Mouse (Mus musculus): ENCODE results near the gene Sorbs1. TPM values are rescaled to one million over a fixed set of nuclear protein-coding genes. Genes with fewer than 3 reads are reported as not detected.

Sorbs1 gene
- polyA plus RNA-seq, 1 experiment from 2014 or later = 59.2 TPM

- H3K4me2 ChIP-seq = no peak overlapping the region
- H3K27me3 ChIP-seq = no peaks in the 10 kb centered on the region
- WGBS = 94% methylated on average over 6 of the region's 6 CpGs
- H3K36me3 ChIP-seq = no peaks in the 10 kb centered on the region; the same call in 1 of the 2 replicates
- no peak overlapping the region for H3K27ac ChIP-seq
- no peaks in the 10 kb centered on the region for H3K4me1 ChIP-seq
- H3K9ac ChIP-seq = no peak overlapping the region
- ATAC-seq (replicated peaks; ENCODE audit: low FRiP score) = no peak
- H3K9me3 ChIP-seq (replicated peaks) = no peaks in the 10 kb centered on the region; the same call in 1 of the 2 replicates
- no peak overlapping the region for H3K4me3 ChIP-seq (replicated peaks)
Measured at GRCm38 (mm10) chr19:40451307-40451706, 62.3 kb downstream of the Sorbs1 start.

GRCm38 (mm10) chr19:40446525-40446924 is 67.1 kb downstream of the Sorbs1 start:
- 94% methylated on average over 9 of the region's 9 CpGs for WGBS
- Histone ChIP-seq H3K27ac (no peak overlapping the region), H3K36me3 (peaks cover 6% of the 10 kb centered on the region), H3K9me3 (replicated peaks) (no peaks in the 10 kb centered on the region), H3K4me2 (no peak overlapping the region), H3K9ac (no peak overlapping the region), H3K4me1 (no peaks in the 10 kb centered on the region), H3K27me3 (no peaks in the 10 kb centered on the region), H3K4me3 (replicated peaks) (no peak overlapping the region)
- no peak for ATAC-seq (replicated peaks; ENCODE audit: low FRiP score)

GRCm38 (mm10) chr19:40442377-40442776 is 71.2 kb downstream of the Sorbs1 start:
- Histone ChIP-seq H3K4me1 (peaks cover 11% of the 10 kb centered on the region), H3K36me3 (peaks cover 6% of the 10 kb centered on the region), H3K4me3 (replicated peaks) (no peak overlapping the region), H3K9me3 (replicated peaks) (no peaks in the 10 kb centered on the region), H3K9ac (no peak overlapping the region), H3K27me3 (no peaks in the 10 kb centered on the region), H3K4me2 (no peak overlapping the region), H3K27ac (no peak overlapping the region)
- 80% methylated on average over 3 of the region's 3 CpGs for WGBS
- no peak for ATAC-seq (replicated peaks; ENCODE audit: low FRiP score)

- H3K4me3 ChIP-seq (replicated peaks) = no peak overlapping the region
- peaks cover 6% of the 10 kb centered on the region for H3K36me3 ChIP-seq
- H3K27ac ChIP-seq = no peak overlapping the region
- no peaks in the 10 kb centered on the region for H3K9me3 ChIP-seq (replicated peaks)
- ATAC-seq (replicated peaks; ENCODE audit: low FRiP score) = no peak
- no peaks in the 10 kb centered on the region for H3K27me3 ChIP-seq
- WGBS = 76% methylated on average over 4 of the region's 4 CpGs
- no peak overlapping the region for H3K9ac ChIP-seq
- no peak overlapping the region for H3K4me2 ChIP-seq
- H3K4me1 ChIP-seq = peaks cover 24% of the 10 kb centered on the region
Measured at GRCm38 (mm10) chr19:40440951-40441350, 72.6 kb downstream of the Sorbs1 start.

- Histone ChIP-seq H3K4me2 (no peak overlapping the region), H3K27me3 (no peaks in the 10 kb centered on the region), H3K27ac (no peak overlapping the region), H3K9ac (no peak overlapping the region), H3K9me3 (replicated peaks) (no peaks in the 10 kb centered on the region), H3K36me3 (peaks cover 6% of the 10 kb centered on the region), H3K4me1 (peaks cover 25% of the 10 kb centered on the region), H3K4me3 (replicated peaks) (no peak overlapping the region)
- WGBS = 92% methylated on average over 10 of the region's 10 CpGs
- ATAC-seq (replicated peaks; ENCODE audit: low FRiP score) = no peak
Measured at GRCm38 (mm10) chr19:40438907-40439306, 74.7 kb downstream of the Sorbs1 start.

- Histone ChIP-seq H3K9me3 (replicated peaks) (no peaks in the 10 kb centered on the region), H3K27me3 (no peaks in the 10 kb centered on the region), H3K27ac (peak overlapping the region; percentile 75), H3K36me3 (peaks cover 2% of the 10 kb centered on the region; the same call in 1 of the 2 replicates), H3K4me1 (peaks cover 25% of the 10 kb centered on the region), H3K9ac (no peak overlapping the region), H3K4me2 (no peak overlapping the region), H3K4me3 (replicated peaks) (no peak overlapping the region)
- 0 out of 2 replicates have a peak, but pooled peaks have one; percentile 26 for ATAC-seq (replicated peaks; ENCODE audit: low FRiP score)
- WGBS = 46% methylated on average over 9 of the region's 9 CpGs
Measured at GRCm38 (mm10) chr19:40437651-40438068, 75.9 kb downstream of the Sorbs1 start.

GRCm38 (mm10) chr19:40436465-40437200 is 76.9 kb downstream of the Sorbs1 start:
- H3K9me3 ChIP-seq (replicated peaks) = no peaks in the 10 kb centered on the region
- H3K4me2 ChIP-seq = no peak overlapping the region
- no peaks in the 10 kb centered on the region for H3K36me3 ChIP-seq
- H3K9ac ChIP-seq = no peak overlapping the region
- no peak overlapping the region for H3K4me3 ChIP-seq (replicated peaks)
- WGBS = 49% methylated on average over 12 of the region's 12 CpGs
- H3K27me3 ChIP-seq = no peaks in the 10 kb centered on the region
- peak; percentile 60; the same call in 1 of the 2 replicates for ATAC-seq (replicated peaks; ENCODE audit: low FRiP score)
- peak overlapping the region; percentile 75 for H3K27ac ChIP-seq
- peaks cover 25% of the 10 kb centered on the region for H3K4me1 ChIP-seq

DNA sequence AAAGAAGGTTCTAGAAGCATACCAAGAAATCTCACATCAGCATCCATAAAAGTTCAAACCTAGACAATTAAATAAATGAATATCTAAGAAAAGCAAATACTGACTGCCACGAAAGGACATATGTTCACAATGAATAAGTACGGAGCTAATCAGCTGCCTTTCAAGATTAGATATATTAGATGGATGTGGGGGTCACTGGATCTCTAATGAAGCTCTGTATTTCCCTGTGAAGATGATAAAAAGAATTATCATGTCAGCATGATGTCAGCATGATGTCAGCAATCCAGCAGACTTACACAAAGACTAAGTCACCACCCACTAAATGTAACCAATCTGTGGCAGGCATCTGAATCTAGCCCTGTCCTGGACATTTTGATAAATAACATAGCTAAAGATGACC is 77.8 kb downstream of the Sorbs1 start:
- Histone ChIP-seq H3K27ac (no peak overlapping the region), H3K36me3 (no peaks in the 10 kb centered on the region), H3K4me1 (peaks cover 30% of the 10 kb centered on the region), H3K4me3 (replicated peaks) (no peak overlapping the region), H3K4me2 (no peak overlapping the region), H3K27me3 (no peaks in the 10 kb centered on the region), H3K9ac (no peak overlapping the region), H3K9me3 (replicated peaks) (no peaks in the 10 kb centered on the region)
- 92% methylated on average over 2 of the region's 2 CpGs for WGBS
- no peak for ATAC-seq (replicated peaks; ENCODE audit: low FRiP score)

- no peaks in the 10 kb centered on the region for H3K9me3 ChIP-seq (replicated peaks)
- no peak overlapping the region for H3K4me2 ChIP-seq
- no peak for ATAC-seq (replicated peaks; ENCODE audit: low FRiP score)
- 88% methylated on average over 7 of the region's 7 CpGs for WGBS
- H3K4me3 ChIP-seq (replicated peaks) = no peak overlapping the region
- H3K4me1 ChIP-seq = peaks cover 30% of the 10 kb centered on the region
- no peak overlapping the region for H3K9ac ChIP-seq
- H3K36me3 ChIP-seq = no peaks in the 10 kb centered on the region
- no peak overlapping the region for H3K27ac ChIP-seq
- no peaks in the 10 kb centered on the region for H3K27me3 ChIP-seq
Measured at GRCm38 (mm10) chr19:40435045-40435444, 78.5 kb downstream of the Sorbs1 start.

GRCm38 (mm10) chr19:40434042-40434869 is 79.3 kb downstream of the Sorbs1 start:
- Histone ChIP-seq H3K4me1 (peaks cover 33% of the 10 kb centered on the region), H3K4me3 (replicated peaks) (no peak overlapping the region), H3K36me3 (no peaks in the 10 kb centered on the region), H3K4me2 (no peak overlapping the region), H3K9ac (no peak overlapping the region), H3K27me3 (no peaks in the 10 kb centered on the region), H3K9me3 (replicated peaks) (no peaks in the 10 kb centered on the region), H3K27ac (no peak overlapping the region)
- ATAC-seq (replicated peaks; ENCODE audit: low FRiP score) = no peak
- 86% methylated on average over 10 of the region's 10 CpGs for WGBS

GRCm38 (mm10) chr19:40433316-40433912 is 80.2 kb downstream of the Sorbs1 start:
- ATAC-seq (replicated peaks; ENCODE audit: low FRiP score) = no peak
- no peak overlapping the region for H3K4me3 ChIP-seq (replicated peaks)
- H3K36me3 ChIP-seq = no peaks in the 10 kb centered on the region
- no peaks in the 10 kb centered on the region for H3K27me3 ChIP-seq
- no peak overlapping the region for H3K4me2 ChIP-seq
- H3K27ac ChIP-seq = no peak overlapping the region
- H3K9me3 ChIP-seq (replicated peaks) = no peaks in the 10 kb centered on the region
- no peak overlapping the region for H3K9ac ChIP-seq
- peaks cover 33% of the 10 kb centered on the region for H3K4me1 ChIP-seq
- 73% methylated on average over 8 of the region's 8 CpGs for WGBS

DNA sequence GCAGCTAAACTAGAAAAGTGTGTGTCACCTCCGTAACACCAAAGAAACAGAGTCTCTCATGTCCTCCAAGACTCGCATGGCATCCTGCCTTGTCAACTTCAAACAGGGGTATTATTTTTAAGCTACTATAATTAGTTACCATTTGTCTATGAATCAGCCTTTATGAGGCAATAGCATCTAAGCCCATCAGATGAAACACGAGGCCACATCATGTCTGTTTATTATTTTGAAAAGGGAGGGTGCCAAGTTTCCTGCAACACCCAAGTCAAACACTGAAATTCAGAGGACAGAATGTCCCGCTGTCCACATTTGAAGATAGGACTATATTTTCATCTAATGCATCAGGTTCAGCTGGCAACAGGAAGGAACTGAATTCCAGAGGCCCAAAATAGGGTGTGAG is 81.6 kb downstream of the Sorbs1 start:
- ATAC-seq (replicated peaks; ENCODE audit: low FRiP score) = no peak
- Histone ChIP-seq H3K9me3 (replicated peaks) (no peaks in the 10 kb centered on the region), H3K4me1 (peaks cover 18% of the 10 kb centered on the region), H3K4me2 (no peak overlapping the region), H3K27ac (no peak overlapping the region), H3K36me3 (no peaks in the 10 kb centered on the region), H3K4me3 (replicated peaks) (no peak overlapping the region), H3K27me3 (no peaks in the 10 kb centered on the region), H3K9ac (no peak overlapping the region)
- 66% methylated on average over 4 of the region's 4 CpGs for WGBS

All from kidney, embryonic 15.5 days (tissue).